Mouse (Mus musculus) testis, postnatal 10 days (tissue): ENCODE data around the gene Phyhd1.
A peak's percentile ranks its signal among the peaks of the same experiment; 100 is the strongest.

ENCODE experiments used
- DNase-seq: peaks from one replicate; pipeline ENCODE4 v3.0.0; 2021; ENCODE audit warnings: low spot score

The Phyhd1 gene

GRCm38 (mm10) chr2:30265767-30266253 is at the start of gene Phyhd1:
Gene Phyhd1 (plus strand): TSS chr2:30266203.
- DNase-seq, result no peak

- DNase-seq, result no peak
Measured at GRCm38 (mm10) chr2:30216293-30216692, 49.7 kb upstream of the Phyhd1 start.

GRCm38 (mm10) chr2:30235593-30235992 is 30.4 kb upstream of the Phyhd1 start:
- no peak for DNase-seq

GRCm38 (mm10) chr2:30236426-30237198 is 29.4 kb upstream of the Phyhd1 start:
- DNase-seq, result no peak

- peak; percentile 100 for DNase-seq
Measured at GRCm38 (mm10) chr2:30237199-30237880, 28.7 kb upstream of the Phyhd1 start, which contains the start of gene Lrrc8a. Gene Lrrc8a (plus strand): TSS chr2:30237715.

- DNase-seq, result peak; percentile 82
Measured at GRCm38 (mm10) chr2:30237881-30238280, 28.1 kb upstream of the Phyhd1 start.

- no peak for DNase-seq
Measured at GRCm38 (mm10) chr2:30238906-30239465, 27.0 kb upstream of the Phyhd1 start.

GRCm38 (mm10) chr2:30239777-30240176 is 26.2 kb upstream of the Phyhd1 start:
- peak; percentile 71 for DNase-seq

GRCm38 (mm10) chr2:30240267-30240666 is 25.7 kb upstream of the Phyhd1 start, which contains the start of gene Gm28035:
Gene Gm28035 (plus strand): TSS chr2:30240567.
- no peak for DNase-seq

GRCm38 (mm10) chr2:30242509-30242908 is 23.5 kb upstream of the Phyhd1 start:
- DNase-seq, result no peak

- DNase-seq, result no peak
Measured at GRCm38 (mm10) chr2:30243391-30243790, 22.6 kb upstream of the Phyhd1 start.

GRCm38 (mm10) chr2:30244595-30245178 is 21.3 kb upstream of the Phyhd1 start:
- no peak for DNase-seq

GRCm38 (mm10) chr2:30247036-30247435 is 19.0 kb upstream of the Phyhd1 start:
- no peak for DNase-seq

GRCm38 (mm10) chr2:30247681-30248080 is 18.3 kb upstream of the Phyhd1 start:
- DNase-seq, result no peak

- no peak for DNase-seq
Measured at GRCm38 (mm10) chr2:30249182-30249581, 16.8 kb upstream of the Phyhd1 start.

GRCm38 (mm10) chr2:30250166-30251128 is 15.6 kb upstream of the Phyhd1 start:
- no peak for DNase-seq

GRCm38 (mm10) chr2:30251417-30252104 is 14.4 kb upstream of the Phyhd1 start:
- peak; percentile 63 for DNase-seq

GRCm38 (mm10) chr2:30252521-30252920 is 13.5 kb upstream of the Phyhd1 start:
- no peak for DNase-seq

- DNase-seq, result no peak
Measured at GRCm38 (mm10) chr2:30253809-30254208, 12.2 kb upstream of the Phyhd1 start.

GRCm38 (mm10) chr2:30255631-30256395 is 10.2 kb upstream of the Phyhd1 start:
- no peak for DNase-seq
